Mouse (Mus musculus): Measurements from ENCODE around the gene Trip4.

- TF ChIP-seq POLR2A (IDR thresholded peaks at IDR 0.05; ENCODE audit: low read depth, low read length), result no peak
- no peak for TF ChIP-seq CTCF (IDR thresholded peaks at IDR 0.05; ENCODE audit: extremely low read depth, insufficient read depth, insufficient read length, insufficient replicate concordance)
Observed at GRCm38 (mm10) chr9:65820301-65820700, 88.3 kb downstream of the Trip4 start.

All from spleen, adult 2 months (tissue).